Mouse (Mus musculus) urinary bladder, adult 2 months (tissue): ENCODE results near the gene Ap1g1. TPM values are rescaled to one million over a fixed set of nuclear protein-coding genes. Genes with fewer than 3 reads are reported as not detected.
"Not testable (repeated sequence)": the region's sequence is repeated elsewhere in the genome, so short reads cannot be mapped to it uniquely, and the experiment has no call there.

ENCODE experiments used
- DNase-seq: peaks from one replicate; pipeline ENCODE4 v3.0.0; 2022; ENCODE audit warnings: low spot score
- polyA plus RNA-seq: library from polyadenylated mRNA; depleted of rRNA; stranded (reverse); fragments of >200 nt; gene quantifications from 2 replicates; pipeline ENCODE4 v1.2.3, GENCODE M21; 2012; rRNA removed

Ap1g1 gene
- polyA plus RNA-seq: 58.7 TPM in 2 replicates

GRCm38 (mm10) chr8:109778280-109778977, at the start of gene Ap1g1:
TSS of gene Ap1g1 (plus strand) at chr8:109778554.
- DNase-seq: peak; percentile 95

- DNase-seq: no peak
Measured at GRCm38 (mm10) chr8:109731012-109731411, 47.3 kb upstream of the Ap1g1 start.

- DNase-seq: no peak
Measured at GRCm38 (mm10) chr8:109734018-109734417, 44.3 kb upstream of the Ap1g1 start.

GRCm38 (mm10) chr8:109736819-109737218, 41.5 kb upstream of the Ap1g1 start:
- DNase-seq: no peak

GRCm38 (mm10) chr8:109737237-109738048, 40.9 kb upstream of the Ap1g1 start, which contains the start of gene Atxn1l:
TSS of gene Atxn1l (minus strand) at chr8:109737739.
- peak; percentile 83 for DNase-seq

GRCm38 (mm10) chr8:109738049-109738380, 40.3 kb upstream of the Ap1g1 start:
- no peak for DNase-seq

GRCm38 (mm10) chr8:109747468-109748199, 30.7 kb upstream of the Ap1g1 start:
- no peak for DNase-seq

- DNase-seq: no peak
Measured at GRCm38 (mm10) chr8:109750274-109750673, 28.1 kb upstream of the Ap1g1 start.

- DNase-seq: no peak
Measured at GRCm38 (mm10) chr8:109750699-109751098, 27.7 kb upstream of the Ap1g1 start.

- no peak for DNase-seq
Measured at GRCm38 (mm10) chr8:109751731-109752485, 26.4 kb upstream of the Ap1g1 start.

GRCm38 (mm10) chr8:109754696-109755095, 23.7 kb upstream of the Ap1g1 start:
- no peak for DNase-seq

- DNase-seq: not testable (repeated sequence)
Measured at GRCm38 (mm10) chr8:109755554-109755953, 22.8 kb upstream of the Ap1g1 start.

GRCm38 (mm10) chr8:109756849-109757248, 21.5 kb upstream of the Ap1g1 start:
- DNase-seq: no peak

- DNase-seq: no peak
Measured at GRCm38 (mm10) chr8:109759426-109759825, 18.9 kb upstream of the Ap1g1 start.

- no peak for DNase-seq
Measured at GRCm38 (mm10) chr8:109760221-109760620, 18.1 kb upstream of the Ap1g1 start.

GRCm38 (mm10) chr8:109764031-109764430, 14.3 kb upstream of the Ap1g1 start:
- DNase-seq: no peak

GRCm38 (mm10) chr8:109766081-109766480, 12.3 kb upstream of the Ap1g1 start:
- DNase-seq: no peak

- DNase-seq: no peak
Measured at GRCm38 (mm10) chr8:109773154-109773553, 5.2 kb upstream of the Ap1g1 start.

- DNase-seq: no peak
Measured at GRCm38 (mm10) chr8:109777851-109778250, 503 bp upstream of the Ap1g1 start.

- peak; percentile 51 for DNase-seq
Measured at GRCm38 (mm10) chr8:109778993-109779421, 653 bp downstream of the Ap1g1 start.

- no peak for DNase-seq
Measured at GRCm38 (mm10) chr8:109779431-109780228, 1.3 kb downstream of the Ap1g1 start.
